Mouse (Mus musculus) midbrain, embryonic 14.5 days (tissue): Measurements from ENCODE around the gene D430042O09Rik. TPM values are rescaled to one million over a fixed set of nuclear protein-coding genes. Genes with fewer than 3 reads are reported as not detected.
A peak's percentile ranks its signal among the peaks of the same experiment; 100 is the strongest.

Experiments used
- ATAC-seq: fragments of 200-750 bp; cut with Nextera tagmentation; 2 replicates; pipeline ENCODE4 v1.8.0; 2017; ENCODE audit warnings: moderate number of reproducible peaks, moderate library complexity; ENCODE audit not compliant: low FRiP score, low TSS enrichment
- DNase-seq: peaks from one replicate; pipeline ENCODE4 v3.0.0-alpha.2; 2015
- H3K27ac ChIP-seq: fragments of 300-500 bp; sonication (generic); replicated peaks from 2 replicates; pipeline ENCODE4 v1.5.1; 2014; ENCODE audit warnings: mild to moderate bottlenecking, low read depth, low read length, moderate library complexity
- H3K27me3 ChIP-seq: fragments of 300-500 bp; sonication (generic); 2 replicates; pipeline ENCODE4 v1.6.1; 2014; ENCODE audit warnings: low read length, control low read depth, mixed read lengths; ENCODE audit not compliant: control insufficient read depth, insufficient read depth
- H3K36me3 ChIP-seq: fragments of 300-500 bp; sonication (generic); 2 replicates; pipeline ENCODE4 v1.6.1; 2014; ENCODE audit warnings: low read length, control low read depth; ENCODE audit not compliant: control insufficient read depth, insufficient read depth
- H3K4me1 ChIP-seq: fragments of 300-500 bp; sonication (generic); 2 replicates; pipeline ENCODE4 v1.6.1; 2014; ENCODE audit warnings: mild to moderate bottlenecking, antibody characterized with exemption, low read length, control low read depth; ENCODE audit not compliant: control insufficient read depth, insufficient read depth
- H3K4me2 ChIP-seq: fragments of 300-500 bp; sonication (generic); 2 replicates; pipeline ENCODE4 v1.6.1; 2014; ENCODE audit warnings: mild to moderate bottlenecking, low read length, moderate library complexity
- H3K4me3 ChIP-seq: fragments of 300-500 bp; sonication (generic); replicated peaks from 2 replicates; pipeline ENCODE4 v1.5.1; 2014; ENCODE audit warnings: low read depth, low read length
- H3K9ac ChIP-seq: fragments of 300-500 bp; sonication (generic); replicated peaks from 2 replicates; pipeline ENCODE4 v1.6.1; 2014; ENCODE audit warnings: mild to moderate bottlenecking, low read length, moderate library complexity
- H3K9me3 ChIP-seq: fragments of 300-500 bp; sonication (generic); 2 replicates; pipeline ENCODE4 v1.6.1; 2016; ENCODE audit warnings: low read length, control low read depth, mixed read lengths; ENCODE audit not compliant: control insufficient read depth
- WGBS: fragments of 180-500 bp; shearing (Covaris S2); extraction: QIAGEN DNeasy Blood & Tissue Kit; methylation state at CpG from one replicate; pipeline ENCODE4 v1.1.7; 2014; 5-methylcytosine and 5-hydroxymethylcytosine counted together
- polyA plus RNA-seq: library from polyadenylated mRNA; unstranded; fragments of >200 nt; fragmentation: Nextera tagmentation; extraction: Ambion mirVana; gene quantifications from 2 replicates; pipeline ENCODE4 v1.2.1, GENCODE M21; 2014

Gene D430042O09Rik
- polyA plus RNA-seq, 1 experiment from 2014 or later, result 8.7 TPM

- H3K4me1 ChIP-seq, result 0 out of 2 replicates have a peak, but pooled peaks cover 5% of the 10 kb centered on the region
- H3K4me2 ChIP-seq, result no peak overlapping the region
- H3K27ac ChIP-seq, result no peak overlapping the region; the same call in 1 of the 2 replicates
- DNase-seq, result no peak
- no peak overlapping the region; the same call in 1 of the 2 replicates for H3K9ac ChIP-seq
- WGBS, result 55% methylated on average over 7 of the region's 7 CpGs
- no peak overlapping the region for H3K4me3 ChIP-seq
- H3K27me3 ChIP-seq, result no peaks in the 10 kb centered on the region
- no peak for ATAC-seq
- peaks cover 9% of the 10 kb centered on the region for H3K36me3 ChIP-seq
- H3K9me3 ChIP-seq, result no peaks in the 10 kb centered on the region
Observed at GRCm38 (mm10) chr7:125762883-125763830, 55.5 kb downstream of the D430042O09Rik start.

- peaks cover 9% of the 10 kb centered on the region for H3K36me3 ChIP-seq
- 90% methylated on average over 3 of the region's 3 CpGs for WGBS
- H3K4me3 ChIP-seq, result no peak overlapping the region
- H3K4me1 ChIP-seq, result 0 out of 2 replicates have a peak, but pooled peaks cover 5% of the 10 kb centered on the region
- no peaks in the 10 kb centered on the region for H3K9me3 ChIP-seq
- no peak overlapping the region for H3K27ac ChIP-seq
- no peak for ATAC-seq
- no peak overlapping the region for H3K9ac ChIP-seq
- no peak for DNase-seq
- H3K4me2 ChIP-seq, result no peak overlapping the region
- H3K27me3 ChIP-seq, result no peaks in the 10 kb centered on the region
Observed at GRCm38 (mm10) chr7:125764373-125764772, 56.7 kb downstream of the D430042O09Rik start.

DNA sequence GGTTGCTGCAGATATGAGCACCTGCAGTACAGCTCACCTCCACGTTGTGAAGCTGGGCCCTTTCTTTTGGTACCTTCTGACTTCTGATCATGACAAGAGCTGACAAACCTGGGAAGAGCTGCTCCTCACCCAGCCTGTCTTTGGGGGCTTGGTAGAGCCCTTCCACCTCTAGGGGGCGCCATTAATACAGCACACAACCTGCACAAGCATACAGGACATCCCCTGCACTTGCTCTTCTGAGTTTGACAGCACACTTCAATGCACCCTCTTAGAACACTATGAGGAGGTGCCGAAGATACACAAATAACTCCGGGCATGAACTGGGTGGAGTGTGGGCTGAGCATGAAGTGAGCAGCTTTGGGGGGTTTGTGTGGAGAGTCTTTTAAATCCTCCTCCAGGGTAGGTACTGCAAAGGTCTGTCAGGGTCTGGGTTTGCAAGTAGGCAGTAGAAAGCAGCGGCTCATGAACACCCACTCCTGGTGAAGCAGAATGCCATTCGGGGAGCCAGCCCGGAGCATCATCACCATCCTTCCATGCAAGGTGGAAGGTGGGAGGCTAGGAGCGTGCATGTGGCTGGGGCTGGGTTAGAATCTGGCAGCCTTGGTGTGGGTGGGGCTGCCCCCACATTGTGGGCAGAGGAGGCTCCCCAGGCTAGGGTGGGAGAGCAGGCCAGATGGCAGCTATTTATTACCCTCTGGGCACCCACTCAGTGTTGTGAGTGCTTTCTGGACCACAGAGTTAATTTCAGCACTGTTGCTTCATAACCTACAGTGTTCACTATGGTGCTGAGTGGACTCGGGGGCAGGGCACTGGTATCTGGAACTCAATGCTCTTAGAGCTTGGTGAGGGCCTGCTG lies 59.5 kb downstream of the D430042O09Rik start:
- no peak overlapping the region for H3K9ac ChIP-seq
- ATAC-seq, result no peak
- peak; percentile 87 for DNase-seq
- H3K27me3 ChIP-seq, result no peaks in the 10 kb centered on the region
- no peak overlapping the region for H3K27ac ChIP-seq
- H3K36me3 ChIP-seq, result peaks cover 14% of the 10 kb centered on the region; the same call in 1 of the 2 replicates
- H3K9me3 ChIP-seq, result no peaks in the 10 kb centered on the region
- H3K4me1 ChIP-seq, result 0 out of 2 replicates have a peak, but pooled peaks cover 5% of the 10 kb centered on the region
- no peak overlapping the region for H3K4me2 ChIP-seq
- H3K4me3 ChIP-seq, result no peak overlapping the region
- 72% methylated on average over 9 of the region's 9 CpGs for WGBS

DNA sequence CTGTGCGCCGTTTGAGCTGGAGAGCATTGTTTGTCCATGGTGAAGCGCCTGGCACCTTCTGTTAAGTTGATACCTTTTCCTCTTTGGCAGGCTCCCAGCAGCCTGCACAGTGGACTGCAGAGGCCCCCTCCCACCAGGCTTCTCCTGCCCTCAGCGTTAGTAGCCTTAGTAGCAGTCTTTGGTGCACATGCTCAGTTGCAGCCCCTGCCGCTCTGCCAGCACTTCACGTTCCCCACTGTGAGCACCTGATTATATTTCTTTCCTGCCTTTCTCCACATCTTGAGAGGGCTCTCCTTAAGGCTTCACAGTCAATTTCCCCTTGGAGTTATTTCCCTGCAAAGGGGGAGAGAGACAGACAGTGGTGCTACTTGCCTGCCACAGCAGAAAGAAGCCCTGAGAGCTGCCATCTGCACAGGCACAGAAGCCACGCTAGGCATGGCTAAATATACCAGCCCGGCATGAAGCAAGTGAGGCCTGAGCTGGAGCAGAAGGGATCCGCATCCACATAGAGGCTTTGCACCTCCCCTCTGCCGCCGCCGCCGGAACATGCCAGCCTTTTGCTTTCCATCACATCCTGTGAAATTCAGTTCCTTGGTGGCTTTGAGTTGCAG lies 65.4 kb downstream of the D430042O09Rik start:
- no peak overlapping the region for H3K4me3 ChIP-seq
- no peaks in the 10 kb centered on the region for H3K9me3 ChIP-seq
- no peaks in the 10 kb centered on the region for H3K4me1 ChIP-seq
- H3K9ac ChIP-seq, result no peak overlapping the region
- DNase-seq, result no peak
- no peak overlapping the region for H3K4me2 ChIP-seq
- H3K27me3 ChIP-seq, result no peaks in the 10 kb centered on the region
- 83% methylated on average over 13 of the region's 13 CpGs for WGBS
- peaks cover 13% of the 10 kb centered on the region; the same call in 1 of the 2 replicates for H3K36me3 ChIP-seq
- H3K27ac ChIP-seq, result no peak overlapping the region
- ATAC-seq, result no peak

- no peaks in the 10 kb centered on the region for H3K9me3 ChIP-seq
- DNase-seq, result peak; percentile 25
- ATAC-seq, result no peak
- no peaks in the 10 kb centered on the region for H3K27me3 ChIP-seq
- no peak overlapping the region for H3K4me3 ChIP-seq
- WGBS, result 77% methylated on average over 1 of the region's 1 CpGs
- no peak overlapping the region for H3K9ac ChIP-seq
- no peak overlapping the region for H3K4me2 ChIP-seq
- no peaks in the 10 kb centered on the region for H3K4me1 ChIP-seq
- no peak overlapping the region for H3K27ac ChIP-seq
- H3K36me3 ChIP-seq, result no peaks in the 10 kb centered on the region
Observed at GRCm38 (mm10) chr7:125783206-125783605, 75.5 kb downstream of the D430042O09Rik start.

DNA sequence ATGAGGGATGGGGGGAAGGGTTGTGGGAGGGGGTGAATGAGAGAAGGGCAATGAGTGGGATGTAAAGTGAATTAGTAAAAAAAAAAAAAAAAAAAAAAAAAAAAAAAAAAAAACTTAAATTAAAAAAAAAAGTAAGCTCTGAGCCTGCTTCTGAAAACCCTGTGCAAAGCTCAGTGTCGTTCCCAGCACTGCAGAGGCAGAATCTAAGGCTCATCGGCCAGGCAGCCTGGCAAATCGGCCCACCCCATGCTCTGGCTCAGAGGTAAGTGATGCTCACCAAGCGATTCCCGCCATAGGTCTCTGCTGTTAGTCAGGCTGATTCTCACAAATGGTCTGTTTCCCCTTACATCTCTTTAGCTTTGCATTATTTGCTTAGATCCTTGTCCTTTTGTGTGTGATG lies 78.4 kb downstream of the D430042O09Rik start:
- no peak overlapping the region for H3K4me2 ChIP-seq
- ATAC-seq, result no peak
- H3K9me3 ChIP-seq, result no peaks in the 10 kb centered on the region
- no peaks in the 10 kb centered on the region for H3K4me1 ChIP-seq
- H3K9ac ChIP-seq, result no peak overlapping the region
- no peak for DNase-seq
- no peaks in the 10 kb centered on the region for H3K36me3 ChIP-seq
- no peaks in the 10 kb centered on the region for H3K27me3 ChIP-seq
- H3K4me3 ChIP-seq, result no peak overlapping the region
- WGBS, result 82% methylated on average over 5 of the region's 5 CpGs
- no peak overlapping the region for H3K27ac ChIP-seq

DNA sequence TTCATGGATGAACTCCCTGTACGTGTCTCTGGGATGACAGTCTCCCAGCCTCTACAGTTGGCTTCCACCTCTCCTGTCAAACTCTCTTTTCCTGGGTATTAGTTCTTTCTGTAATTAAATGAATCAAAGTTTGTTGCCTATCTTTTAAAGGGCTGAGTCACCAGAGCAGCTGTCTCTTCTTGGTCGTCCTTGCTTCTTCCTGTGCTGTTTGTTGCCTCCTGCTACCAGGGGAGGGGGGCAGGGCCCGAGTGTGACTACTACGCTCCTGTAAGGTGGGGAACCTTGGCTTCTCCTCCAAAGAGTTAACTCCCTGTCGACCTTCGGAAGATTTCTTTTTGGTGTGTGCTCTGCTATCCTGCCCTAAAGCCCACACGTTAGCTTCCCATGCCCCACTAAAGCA lies 79.4 kb downstream of the D430042O09Rik start:
- no peak overlapping the region for H3K27ac ChIP-seq
- ATAC-seq (no peak), DNase-seq (no peak)
- 72% methylated on average over 7 of the region's 7 CpGs for WGBS
- no peaks in the 10 kb centered on the region for H3K4me1 ChIP-seq
- H3K4me2 ChIP-seq, result no peak overlapping the region
- no peaks in the 10 kb centered on the region for H3K9me3 ChIP-seq
- H3K4me3 ChIP-seq, result no peak overlapping the region
- H3K9ac ChIP-seq, result no peak overlapping the region
- H3K27me3 ChIP-seq, result no peaks in the 10 kb centered on the region
- H3K36me3 ChIP-seq, result no peaks in the 10 kb centered on the region

GRCm38 (mm10) chr7:125790039-125790438 lies 82.4 kb downstream of the D430042O09Rik start:
- no peak for DNase-seq
- Histone ChIP-seq H3K9ac (no peak overlapping the region), H3K36me3 (no peaks in the 10 kb centered on the region), H3K27ac (no peak overlapping the region), H3K4me2 (no peak overlapping the region), H3K9me3 (no peaks in the 10 kb centered on the region), H3K4me1 (no peaks in the 10 kb centered on the region), H3K4me3 (no peak overlapping the region), H3K27me3 (no peaks in the 10 kb centered on the region)
- 70% methylated on average over 8 of the region's 8 CpGs for WGBS
- no peak for ATAC-seq
